Mouse (Mus musculus): ENCODE data around the gene Gm21836.
"Not testable (repeated sequence)": the region's sequence is repeated elsewhere in the genome, so short reads cannot be mapped to it uniquely, and the experiment has no call there.

Gm21836 gene

DNA sequence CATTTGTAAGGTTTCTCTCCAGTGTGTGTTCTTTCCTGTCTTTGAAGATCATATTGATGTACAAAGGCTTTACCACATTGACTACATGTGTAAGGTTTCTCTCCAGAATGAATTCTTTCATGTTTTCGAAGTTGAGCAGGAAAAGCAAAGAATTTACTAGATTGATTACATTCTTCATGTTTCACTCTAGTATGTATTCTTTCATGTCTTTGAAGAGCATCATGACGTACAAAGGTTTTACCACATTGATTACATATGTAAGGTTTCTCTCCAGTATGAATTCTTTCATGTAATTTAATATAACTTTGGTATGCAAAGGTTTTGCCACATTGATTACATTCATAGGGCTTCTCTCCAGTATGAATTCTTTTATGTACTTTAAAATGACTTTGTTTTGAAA, at the start of gene Gm21836:
TSS of gene Gm21836 (minus strand) at position 101 of the 400 bp plus-strand sequence.
- DNase-seq (ENCODE audit: low spot score): not testable (repeated sequence)

DNA sequence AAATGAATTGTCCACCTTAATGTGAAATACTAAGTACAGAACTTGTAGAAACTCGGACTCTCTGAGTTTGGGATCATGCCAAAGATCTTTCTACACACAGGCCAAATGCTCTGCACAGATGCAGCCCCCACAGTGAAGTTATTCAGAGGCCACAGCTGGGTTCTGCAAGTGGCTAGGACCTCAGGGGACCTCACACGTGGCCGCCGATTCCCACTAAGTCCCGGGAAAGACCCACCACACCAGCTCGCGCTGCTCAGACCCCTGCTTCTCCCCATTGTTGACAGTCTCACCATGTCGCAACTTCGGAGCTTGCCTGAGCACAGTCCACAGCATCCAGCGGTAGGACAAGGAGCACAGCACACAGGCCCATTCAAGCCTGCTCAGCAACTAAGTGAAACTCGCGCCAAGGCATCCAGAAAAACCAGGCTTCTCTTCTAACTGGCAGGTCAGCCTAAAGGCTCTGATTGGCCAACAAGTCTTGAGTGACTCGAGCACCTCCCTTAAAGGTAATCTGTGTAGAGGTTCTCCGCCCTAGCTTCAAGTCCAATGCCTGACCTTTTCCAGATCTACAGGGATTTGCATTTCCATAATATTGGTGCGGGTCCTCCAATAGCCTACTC, 13.1 kb downstream of the Gm21836 start:
- not testable (repeated sequence) for DNase-seq (ENCODE audit: low spot score)

DNA sequence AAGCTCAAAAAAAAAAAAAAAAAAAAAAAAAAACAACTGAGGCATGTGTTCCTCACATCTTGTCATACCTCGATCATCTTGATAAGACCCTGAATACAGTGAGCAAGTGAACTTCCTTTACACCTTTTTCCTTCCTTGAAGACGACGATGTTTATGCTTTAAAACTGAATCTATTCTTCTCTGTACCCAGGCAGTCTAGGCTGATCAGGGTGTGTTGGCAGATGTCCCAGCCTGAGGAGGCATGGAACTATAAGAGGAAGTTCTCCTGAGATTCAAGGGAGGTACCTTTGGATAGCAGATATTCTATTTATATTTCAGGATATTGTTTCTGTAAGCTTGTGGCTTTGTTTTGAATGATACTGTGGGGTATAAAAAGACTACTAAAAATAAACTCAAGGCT, 15.5 kb downstream of the Gm21836 start:
- DNase-seq (ENCODE audit: low spot score): no peak

DNA sequence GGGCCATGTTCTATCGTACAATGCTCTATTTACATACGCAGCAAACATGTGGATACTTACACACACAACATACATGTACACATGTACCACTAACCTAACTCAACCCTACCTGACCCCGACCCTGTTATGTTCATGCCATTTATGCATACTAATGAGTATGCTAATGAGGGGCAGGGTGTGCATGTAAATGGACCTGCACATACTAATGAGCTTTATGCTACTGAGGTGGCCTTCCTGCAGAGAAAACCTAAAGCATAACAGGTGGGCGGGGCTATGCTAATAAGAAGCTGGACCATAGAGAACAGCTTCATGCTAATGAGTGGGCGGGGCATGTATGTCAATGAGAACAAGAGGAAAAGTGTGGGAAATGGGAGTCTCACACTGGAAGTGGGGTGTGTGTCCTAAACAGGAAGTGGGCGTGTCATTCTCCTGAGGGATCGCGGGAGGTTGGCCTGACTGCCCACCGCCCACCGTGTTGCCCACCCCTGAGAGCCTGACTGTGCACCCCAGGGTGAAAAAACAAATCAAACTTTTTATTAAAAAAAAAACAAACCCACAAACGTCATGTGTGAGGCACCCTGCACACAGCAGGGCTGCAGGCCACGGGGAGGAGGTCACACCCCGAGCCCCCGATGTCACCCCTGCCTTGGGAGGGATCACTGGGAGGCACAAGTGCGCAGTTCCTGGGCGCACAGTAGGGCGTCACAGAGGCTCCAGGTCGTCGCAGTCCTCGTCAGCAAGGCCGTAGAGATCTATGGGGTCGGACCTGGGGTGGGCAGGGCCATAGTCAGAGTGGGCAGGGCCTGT, 17.3 kb downstream of the Gm21836 start, which contains the start of gene Ppp2r3d:
TSS of gene Ppp2r3d (minus strand) at position 803 of the 807 bp plus-strand sequence.
- DNase-seq (ENCODE audit: low spot score): no peak

DNA sequence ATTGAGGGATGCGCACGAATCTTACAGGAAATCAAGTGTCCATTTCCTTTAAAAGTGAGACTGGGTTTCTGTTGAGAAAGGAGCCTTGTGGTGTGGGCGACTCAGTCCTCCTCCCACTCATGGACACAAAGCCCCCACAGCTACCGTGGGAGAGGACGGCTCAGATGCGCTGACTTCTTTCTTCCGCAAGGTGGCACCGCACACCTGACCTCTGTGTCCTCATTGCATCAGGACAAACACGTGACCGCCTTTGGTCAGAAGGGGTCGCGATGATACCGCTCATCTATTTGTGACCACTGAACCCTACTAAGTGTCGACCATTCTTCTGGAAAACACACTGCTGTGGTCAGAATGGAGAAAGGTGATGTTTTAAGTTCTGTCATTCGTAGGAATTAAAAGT, 17.9 kb downstream of the Gm21836 start:
- no peak for DNase-seq (ENCODE audit: low spot score)

DNA sequence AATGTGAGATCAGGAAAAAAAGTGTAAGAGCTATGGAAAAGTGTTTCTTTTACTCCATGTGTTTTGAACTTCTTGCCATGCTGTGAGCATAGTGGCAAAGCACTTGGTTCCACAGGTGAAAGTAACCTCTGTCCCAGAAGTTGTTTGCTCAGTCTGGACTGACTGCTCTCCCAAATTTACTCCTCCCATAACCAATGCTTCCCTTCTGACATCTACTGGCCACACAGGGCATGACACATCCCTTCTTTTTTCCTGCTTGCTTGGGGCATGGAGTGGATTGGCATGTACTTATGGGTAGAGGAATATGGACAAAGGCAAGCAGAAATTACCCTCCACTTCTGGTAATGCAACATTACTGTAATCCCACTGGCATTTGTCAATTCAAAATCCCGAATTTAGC, 37.0 kb downstream of the Gm21836 start:
- DNase-seq (ENCODE audit: low spot score): no peak

Data from c-Kit-positive CD71-positive TER-119-positive erythroid progenitor cells, embryonic 14.5 days (primary cell).